Mouse (Mus musculus): ENCODE data around the gene Dnajc7. TPM values are rescaled to one million over a fixed set of nuclear protein-coding genes. Genes with fewer than 3 reads are reported as not detected.
"Not testable (repeated sequence)": the region's sequence is repeated elsewhere in the genome, so short reads cannot be mapped to it uniquely, and the experiment has no call there.

Dnajc7 gene
- polyA plus RNA-seq (2012; rRNA removed) (179 and 225 TPM in 2 replicates), polyA plus RNA-seq (2014; fragmentation: Nextera tagmentation; extraction: Ambion mirVana) (73.3 and 74.1 TPM in 2 replicates)

DNA sequence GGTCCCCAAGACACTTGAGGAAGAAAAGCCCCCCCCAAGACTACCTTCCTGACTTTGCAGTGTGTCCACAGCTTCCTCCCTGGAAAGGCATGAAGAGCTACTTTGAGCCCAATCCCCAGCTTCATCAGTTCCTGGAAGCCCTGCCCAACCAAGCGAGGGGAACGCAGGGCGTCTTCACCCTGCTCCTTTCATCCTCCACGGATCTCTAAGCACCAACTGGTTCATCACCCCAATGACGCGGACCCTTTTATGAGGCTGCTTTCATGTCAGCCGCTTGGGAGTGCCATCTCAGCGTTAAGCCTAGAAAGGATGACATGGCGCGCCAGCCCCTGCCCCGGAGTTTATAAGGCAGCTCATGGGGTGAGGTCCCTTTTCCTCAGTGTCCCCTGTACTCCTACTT is at the start of gene Dnajc7:
TSS of gene Dnajc7 (minus strand) at position 187 of the 400 bp plus-strand sequence.
- DNase-seq (ENCODE audit: low spot score) (no peak), ATAC-seq (ENCODE audit: low FRiP score, low read depth) (no peak)
- H3K4me1 ChIP-seq (ENCODE audit: control insufficient read depth, insufficient read depth, low read length) = peaks cover 21% of the 10 kb centered on the region
- peak within 1 kb of the TSS; percentile 96 for H3K9ac ChIP-seq (ENCODE audit: low read depth, low read length, severe bottlenecking)
- 2% methylated on average over 11 of the region's 11 CpGs for WGBS
- H3K36me3 ChIP-seq (ENCODE audit: control insufficient read depth, insufficient read depth, low read length) = peaks cover 12% of the 10 kb centered on the region
- peak within 1 kb of the TSS; percentile 98 for H3K4me3 ChIP-seq (replicated peaks; ENCODE audit: low read length)
- no peaks in the 10 kb centered on the region for H3K9me3 ChIP-seq (ENCODE audit: control insufficient read depth, low read length)
- peak within 1 kb of the TSS; percentile 79 for H3K4me2 ChIP-seq (replicated peaks; ENCODE audit: low read depth, low read length, severe bottlenecking)
- peak within 1 kb of the TSS; percentile 92 for H3K27ac ChIP-seq (replicated peaks; ENCODE audit: low read depth, low read length)
- no peak for TF ChIP-seq POLR2A (IDR thresholded peaks at IDR 0.05; ENCODE audit: borderline replicate concordance, extremely low read depth, insufficient read depth, insufficient read length)
- H3K27me3 ChIP-seq (ENCODE audit: control insufficient read depth, insufficient read depth, low read length) = no peaks in the 10 kb centered on the region

DNA sequence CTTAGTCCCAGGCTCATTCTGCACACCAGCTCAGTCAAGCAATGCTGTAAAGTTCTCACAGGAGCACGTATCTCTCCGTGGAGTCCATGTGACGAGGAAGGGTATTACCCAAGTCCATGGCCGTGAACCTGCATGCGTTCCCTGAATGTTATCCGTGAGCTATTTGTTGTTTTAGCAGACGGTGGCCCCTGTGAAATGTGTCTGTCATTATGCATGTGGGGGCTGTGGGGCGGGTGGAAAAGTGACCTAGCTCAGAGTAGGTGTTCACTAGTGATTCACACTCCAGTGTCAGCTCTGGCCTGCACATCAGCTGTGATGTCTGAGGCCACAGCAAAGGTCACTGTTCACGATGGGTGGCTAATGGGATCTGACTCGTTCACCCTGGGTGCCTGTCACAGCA is 39.8 kb upstream of the Dnajc7 start:
- no peaks in the 10 kb centered on the region for H3K36me3 ChIP-seq (ENCODE audit: control insufficient read depth, insufficient read depth, low read length)
- 56% methylated on average over 10 of the region's 10 CpGs for WGBS
- ATAC-seq (ENCODE audit: low FRiP score, low read depth) = no peak
- H3K27ac ChIP-seq (replicated peaks; ENCODE audit: low read depth, low read length) = no peak overlapping the region
- 0 out of 2 replicates have a peak, but pooled peaks cover 3% of the 10 kb centered on the region for H3K4me1 ChIP-seq (ENCODE audit: control insufficient read depth, insufficient read depth, low read length)
- no peaks in the 10 kb centered on the region for H3K9me3 ChIP-seq (ENCODE audit: control insufficient read depth, low read length)
- no peaks in the 10 kb centered on the region for H3K27me3 ChIP-seq (ENCODE audit: control insufficient read depth, insufficient read depth, low read length)
- TF ChIP-seq POLR2A (IDR thresholded peaks at IDR 0.05; ENCODE audit: borderline replicate concordance, extremely low read depth, insufficient read depth, insufficient read length) = no peak
- H3K4me3 ChIP-seq (replicated peaks; ENCODE audit: low read length) = no peak overlapping the region
- no peak for DNase-seq (ENCODE audit: low spot score)
- no peak overlapping the region for H3K4me2 ChIP-seq (replicated peaks; ENCODE audit: low read depth, low read length, severe bottlenecking)
- H3K9ac ChIP-seq (ENCODE audit: low read depth, low read length, severe bottlenecking) = no peak overlapping the region

DNA sequence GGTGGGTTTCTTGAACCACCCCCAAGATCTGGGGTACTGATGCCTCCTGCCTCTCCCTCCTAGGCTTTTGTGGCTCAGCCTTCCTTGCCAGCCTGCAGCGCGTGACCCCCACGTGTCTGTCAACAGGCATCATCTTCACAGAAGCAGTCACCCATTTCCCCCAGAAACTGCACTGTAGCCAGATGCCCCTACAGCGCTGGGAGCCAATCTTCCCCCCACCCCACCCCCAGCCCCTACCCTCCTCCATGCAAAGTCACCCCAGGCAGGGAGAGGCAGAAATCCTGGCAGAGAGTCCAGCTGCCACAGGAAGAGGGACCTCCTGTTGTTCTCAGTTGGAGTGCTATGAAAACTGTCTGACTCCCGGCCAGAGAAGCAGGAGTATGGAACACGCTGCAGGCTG is 36.5 kb upstream of the Dnajc7 start:
- Histone ChIP-seq H3K4me3 (replicated peaks; ENCODE audit: low read length) (no peak overlapping the region), H3K27ac (replicated peaks; ENCODE audit: low read depth, low read length) (no peak overlapping the region), H3K36me3 (ENCODE audit: control insufficient read depth, insufficient read depth, low read length) (no peaks in the 10 kb centered on the region), H3K4me1 (ENCODE audit: control insufficient read depth, insufficient read depth, low read length) (0 out of 2 replicates have a peak, but pooled peaks cover 3% of the 10 kb centered on the region), H3K9me3 (ENCODE audit: control insufficient read depth, low read length) (no peaks in the 10 kb centered on the region), H3K4me2 (replicated peaks; ENCODE audit: low read depth, low read length, severe bottlenecking) (no peak overlapping the region), H3K9ac (ENCODE audit: low read depth, low read length, severe bottlenecking) (no peak overlapping the region), H3K27me3 (ENCODE audit: control insufficient read depth, insufficient read depth, low read length) (0 out of 2 replicates have a peak, but pooled peaks cover 3% of the 10 kb centered on the region)
- 15% methylated on average over 6 of the region's 6 CpGs for WGBS
- peak; percentile 23 for DNase-seq (ENCODE audit: low spot score)
- no peak for ATAC-seq (ENCODE audit: low FRiP score, low read depth)
- TF ChIP-seq POLR2A (IDR thresholded peaks at IDR 0.05; ENCODE audit: borderline replicate concordance, extremely low read depth, insufficient read depth, insufficient read length) = no peak

- not testable (repeated sequence) for DNase-seq (ENCODE audit: low spot score); H3K4me2 ChIP-seq (replicated peaks; ENCODE audit: low read depth, low read length, severe bottlenecking); ATAC-seq (ENCODE audit: low FRiP score, low read depth); H3K4me1 ChIP-seq (ENCODE audit: control insufficient read depth, insufficient read depth, low read length); H3K9me3 ChIP-seq (ENCODE audit: control insufficient read depth, low read length); H3K27ac ChIP-seq (replicated peaks; ENCODE audit: low read depth, low read length); H3K36me3 ChIP-seq (ENCODE audit: control insufficient read depth, insufficient read depth, low read length); H3K4me3 ChIP-seq (replicated peaks; ENCODE audit: low read length); H3K9ac ChIP-seq (ENCODE audit: low read depth, low read length, severe bottlenecking)
- WGBS = 50% methylated on average over 2 of the region's 3 CpGs
- peaks cover 12% of the 10 kb centered on the region; the same call in 1 of the 2 replicates for H3K27me3 ChIP-seq (ENCODE audit: control insufficient read depth, insufficient read depth, low read length)
These were observed 35.6 kb upstream of the Dnajc7 start for GRCm38 (mm10) chr11:100655589-100655988.

- Histone ChIP-seq H3K9me3 (ENCODE audit: control insufficient read depth, low read length) (no peaks in the 10 kb centered on the region), H3K4me1 (ENCODE audit: control insufficient read depth, insufficient read depth, low read length) (0 out of 2 replicates have a peak, but pooled peaks cover 3% of the 10 kb centered on the region), H3K9ac (ENCODE audit: low read depth, low read length, severe bottlenecking) (no peak overlapping the region), H3K27me3 (ENCODE audit: control insufficient read depth, insufficient read depth, low read length) (peaks cover 19% of the 10 kb centered on the region; the same call in 1 of the 2 replicates), H3K36me3 (ENCODE audit: control insufficient read depth, insufficient read depth, low read length) (no peaks in the 10 kb centered on the region), H3K4me2 (replicated peaks; ENCODE audit: low read depth, low read length, severe bottlenecking) (no peak overlapping the region), H3K4me3 (replicated peaks; ENCODE audit: low read length) (no peak overlapping the region), H3K27ac (replicated peaks; ENCODE audit: low read depth, low read length) (no peak overlapping the region)
- TF ChIP-seq POLR2A (IDR thresholded peaks at IDR 0.05; ENCODE audit: borderline replicate concordance, extremely low read depth, insufficient read depth, insufficient read length) = no peak
- DNase-seq (ENCODE audit: low spot score) (no peak), ATAC-seq (ENCODE audit: low FRiP score, low read depth) (no peak)
- whole genome bisulfite sequencing = 30% methylated on average over 3 of the region's 3 CpGs
These were observed 31.8 kb upstream of the Dnajc7 start for GRCm38 (mm10) chr11:100651748-100652147.
